Mouse (Mus musculus) bone marrow macrophage, adult 2 months (primary cell): ENCODE results near the gene Epha10.

Experiments used
- CTCF ChIP-seq: IDR thresholded peaks from 2 replicates; pipeline ENCODE4 v1.5.1; 2012; ENCODE audit warnings: low read depth, mild to moderate bottlenecking, low read length, moderate library complexity
- POLR2A ChIP-seq: IDR thresholded peaks from 2 replicates; pipeline ENCODE4 v1.6.1; 2012; ENCODE audit warnings: mild to moderate bottlenecking, low read depth, low read length, borderline replicate concordance

GRCm38 (mm10) chr4:124959062-124959461 lies 78.4 kb downstream of the Epha10 start:
- no peak for TF ChIP-seq POLR2A
- no peak for TF ChIP-seq CTCF
